Mouse (Mus musculus): ENCODE results near the gene 1110065P20Rik.

Gene 1110065P20Rik

GRCm38 (mm10) chr4:124850933-124851658 lies at the start of gene 1110065P20Rik:
Gene 1110065P20Rik, minus strand, starts transcription at chr4:124851196.
- DNase-seq, result peak; percentile 85

- DNase-seq, result no peak
Measured at GRCm38 (mm10) chr4:124899906-124900305, 48.9 kb upstream of the 1110065P20Rik start.

- no peak for DNase-seq
Measured at GRCm38 (mm10) chr4:124898428-124898827, 47.4 kb upstream of the 1110065P20Rik start.

- peak; percentile 88 for DNase-seq
Measured at GRCm38 (mm10) chr4:124894508-124895428, 43.8 kb upstream of the 1110065P20Rik start.

- peak; percentile 34 for DNase-seq
Measured at GRCm38 (mm10) chr4:124893769-124894168, 42.8 kb upstream of the 1110065P20Rik start.

- DNase-seq, result no peak
Measured at GRCm38 (mm10) chr4:124890831-124891230, 39.8 kb upstream of the 1110065P20Rik start.

GRCm38 (mm10) chr4:124889935-124890334 lies 38.9 kb upstream of the 1110065P20Rik start:
- no peak for DNase-seq

GRCm38 (mm10) chr4:124888702-124889101 lies 37.7 kb upstream of the 1110065P20Rik start:
- no peak for DNase-seq

- no peak for DNase-seq
Measured at GRCm38 (mm10) chr4:124882151-124882729, 31.2 kb upstream of the 1110065P20Rik start.

- DNase-seq, result peak; percentile 63
Measured at GRCm38 (mm10) chr4:124881341-124881908, 30.4 kb upstream of the 1110065P20Rik start.

GRCm38 (mm10) chr4:124880599-124880998 lies 29.6 kb upstream of the 1110065P20Rik start, which contains the start of gene Epha10:
Gene Epha10, plus strand, starts transcription at chr4:124880899.
- DNase-seq, result no peak

- DNase-seq, result no peak
Measured at GRCm38 (mm10) chr4:124872719-124873118, 21.7 kb upstream of the 1110065P20Rik start.

GRCm38 (mm10) chr4:124861283-124862188 lies 10.5 kb upstream of the 1110065P20Rik start, which contains the start of gene Maneal:
Gene Maneal, minus strand, starts transcription at chr4:124862171.
- DNase-seq, result peak; percentile 48

- no peak for DNase-seq
Measured at GRCm38 (mm10) chr4:124860446-124860845, 9.4 kb upstream of the 1110065P20Rik start.

- no peak for DNase-seq
Measured at GRCm38 (mm10) chr4:124858370-124858769, 7.4 kb upstream of the 1110065P20Rik start.

- no peak for DNase-seq
Measured at GRCm38 (mm10) chr4:124856294-124856693, 5.3 kb upstream of the 1110065P20Rik start.

GRCm38 (mm10) chr4:124850261-124850913 lies 609 bp downstream of the 1110065P20Rik start, which contains the start of gene Yrdc:
Gene Yrdc, plus strand, starts transcription at chr4:124850679.
- peak; percentile 94 for DNase-seq

GRCm38 (mm10) chr4:124849631-124850260 lies 1.2 kb downstream of the 1110065P20Rik start:
- peak; percentile 83 for DNase-seq

- peak; percentile 81 for DNase-seq
Measured at GRCm38 (mm10) chr4:124847573-124847972, 3.4 kb downstream of the 1110065P20Rik start.

GRCm38 (mm10) chr4:124843493-124843892 lies 7.5 kb downstream of the 1110065P20Rik start:
- DNase-seq, result peak; percentile 34
